Mouse (Mus musculus) heart, adult 11 months (tissue): ENCODE data around the gene Fus.
"Not testable (repeated sequence)": the region's sequence is repeated elsewhere in the genome, so short reads cannot be mapped to it uniquely, and the experiment has no call there.

Source experiments
- DNase-seq: peaks from one replicate; pipeline ENCODE4 v3.0.0; 2022

The Fus gene

GRCm38 (mm10) chr7:127967004-127967921 lies at the start of gene Fus:
Gene Fus, plus strand, starts transcription at chr7:127967457.
- DNase-seq = peak; percentile 100

- no peak for DNase-seq
Measured at GRCm38 (mm10) chr7:127918203-127918602, 49.1 kb upstream of the Fus start.

- DNase-seq = no peak
Measured at GRCm38 (mm10) chr7:127919290-127919689, 48.0 kb upstream of the Fus start.

- DNase-seq = no peak
Measured at GRCm38 (mm10) chr7:127921516-127921915, 45.7 kb upstream of the Fus start.

GRCm38 (mm10) chr7:127922451-127923275 lies 44.6 kb upstream of the Fus start:
- DNase-seq = no peak

GRCm38 (mm10) chr7:127923714-127924113 lies 43.5 kb upstream of the Fus start:
- DNase-seq = no peak

- no peak for DNase-seq
Measured at GRCm38 (mm10) chr7:127925252-127925651, 42.0 kb upstream of the Fus start.

- no peak for DNase-seq
Measured at GRCm38 (mm10) chr7:127926066-127926465, 41.2 kb upstream of the Fus start.

- no peak for DNase-seq
Measured at GRCm38 (mm10) chr7:127926846-127927245, 40.4 kb upstream of the Fus start.

GRCm38 (mm10) chr7:127927726-127928125 lies 39.5 kb upstream of the Fus start:
- no peak for DNase-seq

- no peak for DNase-seq
Measured at GRCm38 (mm10) chr7:127928596-127928995, 38.7 kb upstream of the Fus start.

GRCm38 (mm10) chr7:127929923-127930322 lies 37.3 kb upstream of the Fus start, which contains the start of gene Prss8:
Gene Prss8, minus strand, starts transcription at chr7:127930104.
- no peak for DNase-seq

GRCm38 (mm10) chr7:127930636-127931035 lies 36.6 kb upstream of the Fus start:
- DNase-seq = no peak

GRCm38 (mm10) chr7:127931351-127932135 lies 35.7 kb upstream of the Fus start:
- peak; percentile 96 for DNase-seq

- no peak for DNase-seq
Measured at GRCm38 (mm10) chr7:127932273-127933031, 34.8 kb upstream of the Fus start.

GRCm38 (mm10) chr7:127934075-127934474 lies 33.2 kb upstream of the Fus start:
- DNase-seq = peak; percentile 92

- DNase-seq = peak; percentile 100
Measured at GRCm38 (mm10) chr7:127935028-127935722, 32.1 kb upstream of the Fus start.

GRCm38 (mm10) chr7:127935748-127936159 lies 31.5 kb upstream of the Fus start:
- no peak for DNase-seq

GRCm38 (mm10) chr7:127936216-127936884 lies 30.9 kb upstream of the Fus start:
- DNase-seq = peak; percentile 93

- DNase-seq = not testable (repeated sequence)
Measured at GRCm38 (mm10) chr7:127942097-127942496, 25.2 kb upstream of the Fus start.

GRCm38 (mm10) chr7:127944614-127945013 lies 22.6 kb upstream of the Fus start:
- DNase-seq = no peak
